Comparison of ENCODE assay signal across 8 mouse cellular contexts in the genomic region with DNA sequence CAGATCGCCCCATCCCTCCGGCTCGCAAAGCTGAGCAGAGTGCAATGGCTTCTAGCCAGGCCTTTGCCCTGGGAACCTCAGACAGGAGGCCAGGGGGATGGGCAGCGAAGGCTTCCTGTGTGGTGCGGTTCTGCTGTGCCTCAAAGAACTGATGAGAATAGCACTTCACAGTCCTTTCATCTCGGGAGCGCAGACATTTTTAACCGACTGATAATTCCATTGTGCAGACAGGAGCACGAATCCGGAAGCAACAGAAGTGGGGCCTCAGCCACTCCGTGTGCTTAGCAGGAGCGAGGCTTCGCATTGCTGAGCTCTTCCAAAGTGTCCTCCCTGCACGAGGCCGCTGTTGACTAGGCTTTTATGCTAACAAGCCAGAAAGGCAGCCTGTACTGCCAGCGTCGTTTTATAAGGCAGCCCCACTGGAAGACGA. TPM values are rescaled to one million over a fixed set of nuclear protein-coding genes. Genes with fewer than 3 reads are reported as not detected.
A peak's percentile ranks its signal among the peaks of the same experiment; 100 is the strongest.
DNase-seq lines count a peak whose midpoint lies in the region; ATAC-seq and TF ChIP-seq lines count a peak whose summit lies in the region.

No protein-coding gene starts in this region.

- no peaks in the 10 kb centered on the region for H3K36me3 ChIP-seq in forebrain, embryonic 15.5 days
- no peaks in the 10 kb centered on the region for H3K36me3 ChIP-seq in limb, embryonic 13.5 days
- H3K36me3 ChIP-seq in midbrain, embryonic 11.5 days (ENCODE audit: control insufficient read depth, insufficient read depth, low read length) = no peaks in the 10 kb centered on the region

- peak overlapping the region; percentile 32 for H3K4me2 ChIP-seq in forebrain, embryonic 15.5 days (replicated peaks)
- H3K4me2 ChIP-seq in limb, embryonic 13.5 days (replicated peaks) = peak overlapping the region; percentile 55
- H3K4me2 ChIP-seq in midbrain, embryonic 11.5 days = peak overlapping the region; percentile 16; the same call in 1 of the 2 replicates

- ATAC-seq in cerebellum, adult (ENCODE audit: insufficient number of reproducible peaks, low FRiP score, low TSS enrichment) = peak; percentile 64
- ATAC-seq in forebrain, embryonic 15.5 days (replicated peaks) = peak; percentile 72
- ATAC-seq in limb, embryonic 13.5 days (ENCODE audit: low FRiP score, low read depth) = peak; percentile 41; the same call in 1 of the 2 replicates
- ATAC-seq in midbrain, embryonic 11.5 days (ENCODE audit: low FRiP score) = peak; percentile 67

- no peak for TF ChIP-seq POLR2A in brain, embryonic 14.5 days (IDR thresholded peaks at IDR 0.05; ENCODE audit: borderline replicate concordance, extremely low read depth, insufficient read depth, insufficient read length, poor library complexity, severe bottlenecking)

- no peaks in the 10 kb centered on the region for H3K9me3 ChIP-seq in forebrain, embryonic 15.5 days
- no peaks in the 10 kb centered on the region for H3K9me3 ChIP-seq in limb, embryonic 13.5 days
- no peaks in the 10 kb centered on the region for H3K9me3 ChIP-seq in midbrain, embryonic 11.5 days (ENCODE audit: control insufficient read depth, low read length)

- DNase-seq in cerebellum, adult 11 months = no peak
- DNase-seq in brain, embryonic 14.5 days (ENCODE audit: low read depth) = peak; percentile 84
- peak; percentile 90 for DNase-seq in induced T-regulatory cell, adult 2 months (ENCODE audit: low read depth)
- DNase-seq in midbrain, embryonic 11.5 days (ENCODE audit: low spot score, missing footprints) = peak; percentile 89
- peak; percentile 53 to 77 for DNase-seq in spleen, postnatal 4 days (ENCODE audit: low spot score in 2 of 2)

- 13% methylated on average over 18 of the region's 18 CpGs for WGBS in forebrain, embryonic 15.5 days
- WGBS in limb, embryonic 13.5 days = 13% methylated on average over 18 of the region's 18 CpGs
- WGBS in midbrain, embryonic 11.5 days = 16% methylated on average over 18 of the region's 18 CpGs

- H3K4me3 ChIP-seq in forebrain, embryonic 15.5 days = peak overlapping the region; percentile 10; the same call in 1 of the 2 replicates
- H3K4me3 ChIP-seq in limb, embryonic 13.5 days = peak overlapping the region; percentile 22
- no peak overlapping the region for H3K4me3 ChIP-seq in midbrain, embryonic 11.5 days (ENCODE audit: low read depth, low read length)

- peak overlapping the region; percentile 16; the same call in 1 of the 2 replicates for H3K9ac ChIP-seq in forebrain, embryonic 15.5 days (replicated peaks)
- H3K9ac ChIP-seq in limb, embryonic 13.5 days = peak overlapping the region; percentile 51
- H3K9ac ChIP-seq in midbrain, embryonic 11.5 days (ENCODE audit: low read length) = peak overlapping the region; percentile 45; the same call in 1 of the 2 replicates

- peak overlapping the region; percentile 64 for H3K27ac ChIP-seq in forebrain, embryonic 15.5 days (replicated peaks)
- 0 out of 2 replicates have a peak overlapping the region, but pooled peaks have one; percentile 8 for H3K27ac ChIP-seq in limb, embryonic 13.5 days
- no peak overlapping the region for H3K27ac ChIP-seq in midbrain, embryonic 11.5 days (ENCODE audit: low read depth, low read length)

- no peaks in the 10 kb centered on the region for H3K27me3 ChIP-seq in forebrain, embryonic 15.5 days
- H3K27me3 ChIP-seq in limb, embryonic 13.5 days = no peaks in the 10 kb centered on the region
- no peaks in the 10 kb centered on the region for H3K27me3 ChIP-seq in midbrain, embryonic 11.5 days (ENCODE audit: control insufficient read depth, insufficient read depth, low read length)

- no peak for TF ChIP-seq CTCF in brain, embryonic 14.5 days (IDR thresholded peaks at IDR 0.05; ENCODE audit: borderline replicate concordance, extremely low read depth, insufficient read depth, insufficient read length)

- peaks cover 16% of the 10 kb centered on the region for H3K4me1 ChIP-seq in forebrain, embryonic 15.5 days
- H3K4me1 ChIP-seq in limb, embryonic 13.5 days = peaks cover 16% of the 10 kb centered on the region
- H3K4me1 ChIP-seq in midbrain, embryonic 11.5 days (ENCODE audit: control insufficient read depth, insufficient read depth, low read length) = peaks cover 5% of the 10 kb centered on the region

RNA-seq across cellular contexts. Expression of gene Kras, which starts 53.6 kb away (rescaled TPM):
- polyA plus RNA-seq in brain, embryonic 14.5 days (2012; rRNA removed) = 54.3 and 57.5 TPM in 2 replicates
- 123 and 125 TPM in 2 replicates for polyA plus RNA-seq in forebrain, embryonic 15.5 days (2015; fragmentation: Nextera tagmentation; extraction: Ambion mirVana)
- polyA plus RNA-seq in limb, embryonic 13.5 days (2015; fragmentation: Nextera tagmentation; extraction: Ambion mirVana) = 68.6 and 74.9 TPM in 2 replicates
- polyA plus RNA-seq in midbrain, embryonic 11.5 days (2014; fragmentation: Nextera tagmentation; extraction: Ambion mirVana) = 129 and 133 TPM in 2 replicates
